9 mouse cellular contexts compared by ENCODE assay signal in the genomic region with DNA sequence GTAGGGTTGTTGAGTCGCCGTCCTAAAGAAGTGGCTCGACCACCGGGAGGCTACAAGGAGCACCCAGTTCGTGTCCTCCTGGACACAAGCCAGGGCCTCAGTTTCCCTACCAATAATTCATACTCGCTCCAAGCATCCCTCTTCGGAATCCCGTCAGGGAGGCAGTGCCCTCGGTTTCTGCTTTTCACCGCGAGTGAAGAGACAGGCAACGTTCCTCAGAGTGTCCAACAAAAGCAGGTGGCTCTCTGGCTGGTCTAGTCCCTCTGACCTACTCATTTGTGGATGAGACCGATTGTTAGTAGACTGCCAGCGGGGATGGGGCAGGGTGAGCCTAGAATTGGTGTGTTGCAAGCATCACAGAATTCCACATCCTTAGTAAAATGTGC. TPM values are rescaled to one million over a fixed set of nuclear protein-coding genes. Genes with fewer than 3 reads are reported as not detected.
DNase-seq lines count a peak whose midpoint lies in the region; ATAC-seq lines count a peak whose summit lies in the region.
"Had no signal": no experiment of that assay in that cellular context is flagged by ENCODE, and none has a peak within 500 bp of the region (broad histone marks: within the 10 kb centered on the region; RNA-seq: fewer than 3 reads in every experiment).

No protein-coding gene starts in this region.

- no peak overlapping the region for H3K27ac ChIP-seq in kidney, embryonic 16.5 days (ENCODE audit: low read length)
- no peak overlapping the region for H3K27ac ChIP-seq in embryonic facial prominence, embryonic 11.5 days (replicated peaks; ENCODE audit: low read depth, low read length)
- no peak overlapping the region for H3K27ac ChIP-seq in hindbrain, embryonic 15.5 days (replicated peaks)
- no peak overlapping the region for H3K27ac ChIP-seq in midbrain, embryonic 14.5 days (replicated peaks; ENCODE audit: low read depth, low read length)

- no peaks in the 10 kb centered on the region for H3K9me3 ChIP-seq in kidney, embryonic 16.5 days (ENCODE audit: low read length)
- no peaks in the 10 kb centered on the region for H3K9me3 ChIP-seq in embryonic facial prominence, embryonic 11.5 days (replicated peaks; ENCODE audit: control insufficient read depth, low read length)
- H3K9me3 ChIP-seq in hindbrain, embryonic 15.5 days: no peaks in the 10 kb centered on the region
- H3K9me3 ChIP-seq in midbrain, embryonic 14.5 days (ENCODE audit: control insufficient read depth, low read length): no peaks in the 10 kb centered on the region

- H3K4me3 ChIP-seq in kidney, embryonic 16.5 days (ENCODE audit: low read length): peak overlapping the region; percentile 45
- H3K4me3 ChIP-seq in embryonic facial prominence, embryonic 11.5 days (ENCODE audit: low read depth, low read length): peak overlapping the region; percentile 35
- H3K4me3 ChIP-seq in hindbrain, embryonic 15.5 days: peak overlapping the region; percentile 41
- H3K4me3 ChIP-seq in midbrain, embryonic 14.5 days (replicated peaks; ENCODE audit: low read depth, low read length): peak overlapping the region; percentile 30

- H3K9ac ChIP-seq in kidney, embryonic 16.5 days (replicated peaks; ENCODE audit: low read length): peak overlapping the region; percentile 60
- H3K9ac ChIP-seq in embryonic facial prominence, embryonic 11.5 days (replicated peaks; ENCODE audit: low read length): peak overlapping the region; percentile 32
- H3K9ac ChIP-seq in hindbrain, embryonic 15.5 days: 0 out of 2 replicates have a peak overlapping the region, but pooled peaks have one; percentile 7
- H3K9ac ChIP-seq in midbrain, embryonic 14.5 days (replicated peaks; ENCODE audit: low read length): no peak overlapping the region

- 26% methylated on average over 14 of the region's 14 CpGs for WGBS in kidney, embryonic 16.5 days
- WGBS in embryonic facial prominence, embryonic 11.5 days: 23% methylated on average over 14 of the region's 14 CpGs
- WGBS in hindbrain, embryonic 15.5 days: 35% methylated on average over 14 of the region's 14 CpGs
- WGBS in midbrain, embryonic 14.5 days: 26% methylated on average over 14 of the region's 14 CpGs

- peaks cover 9% of the 10 kb centered on the region; the same call in 1 of the 2 replicates for H3K27me3 ChIP-seq in kidney, embryonic 16.5 days (ENCODE audit: insufficient read depth, low read length)
- H3K27me3 ChIP-seq in embryonic facial prominence, embryonic 11.5 days (ENCODE audit: control insufficient read depth, insufficient read depth, low read length): no peaks in the 10 kb centered on the region
- peaks cover 5% of the 10 kb centered on the region for H3K27me3 ChIP-seq in hindbrain, embryonic 15.5 days
- H3K27me3 ChIP-seq in midbrain, embryonic 14.5 days (ENCODE audit: control insufficient read depth, insufficient read depth, low read length): 0 out of 2 replicates have a peak, but pooled peaks cover 3% of the 10 kb centered on the region

- H3K4me1 ChIP-seq in kidney, embryonic 16.5 days (ENCODE audit: insufficient read depth, low read length): no peaks in the 10 kb centered on the region
- no peaks in the 10 kb centered on the region for H3K4me1 ChIP-seq in embryonic facial prominence, embryonic 11.5 days (ENCODE audit: control insufficient read depth, insufficient read depth, low read length)
- H3K4me1 ChIP-seq in hindbrain, embryonic 15.5 days (replicated peaks): no peaks in the 10 kb centered on the region
- 0 out of 2 replicates have a peak, but pooled peaks cover 2% of the 10 kb centered on the region for H3K4me1 ChIP-seq in midbrain, embryonic 14.5 days (ENCODE audit: control insufficient read depth, insufficient read depth, low read length)

- ATAC-seq in kidney, embryonic 16.5 days (ENCODE audit: low FRiP score, low TSS enrichment): no peak
- ATAC-seq in embryonic facial prominence, embryonic 11.5 days (replicated peaks; ENCODE audit: insufficient number of reproducible peaks, low FRiP score, low TSS enrichment, low read depth): no peak
- ATAC-seq in hindbrain, embryonic 15.5 days (ENCODE audit: low FRiP score, low read depth): no peak
- no peak for ATAC-seq in midbrain, embryonic 14.5 days (ENCODE audit: low FRiP score, low TSS enrichment)

- no peak for DNase-seq in kidney, postnatal 36 days
- no peak for DNase-seq in embryonic facial prominence, embryonic 11.5 days (ENCODE audit: low spot score)
- DNase-seq in midbrain, embryonic 14.5 days: no peak
- DNase-seq in yolk sac, embryonic 10.5 days (ENCODE audit: low spot score): no peak
- DNase-seq in right cerebral cortex, postnatal 10 days (ENCODE audit: low spot score in 2 of 2): no peak
- no peak for DNase-seq in cerebellum, adult 9-10 months
- DNase-seq: cerebellum, adult 8-10 months had no signal

- peak overlapping the region; percentile 62 for H3K4me2 ChIP-seq in kidney, embryonic 16.5 days (replicated peaks; ENCODE audit: low read depth, low read length)
- peak overlapping the region; percentile 55 for H3K4me2 ChIP-seq in embryonic facial prominence, embryonic 11.5 days (ENCODE audit: low read depth, low read length)
- peak overlapping the region; percentile 68 for H3K4me2 ChIP-seq in hindbrain, embryonic 15.5 days
- H3K4me2 ChIP-seq in midbrain, embryonic 14.5 days (ENCODE audit: low read length): peak overlapping the region; percentile 58

- no peaks in the 10 kb centered on the region for H3K36me3 ChIP-seq in kidney, embryonic 16.5 days (ENCODE audit: insufficient read depth, low read length)
- H3K36me3 ChIP-seq in embryonic facial prominence, embryonic 11.5 days (replicated peaks; ENCODE audit: control insufficient read depth, insufficient read depth, low read depth, low read length): no peaks in the 10 kb centered on the region
- H3K36me3 ChIP-seq in hindbrain, embryonic 15.5 days: no peaks in the 10 kb centered on the region
- no peaks in the 10 kb centered on the region for H3K36me3 ChIP-seq in midbrain, embryonic 14.5 days (ENCODE audit: control insufficient read depth, insufficient read depth, low read length)

RNA-seq across cellular contexts. Expression of a gene that starts 0.4 kb away (rescaled TPM):
- 7.5 and 7.6 TPM in 2 replicates for polyA plus RNA-seq in kidney, embryonic 16.5 days (2015; fragmentation: Nextera tagmentation; extraction: Ambion mirVana)
- polyA plus RNA-seq in embryonic facial prominence, embryonic 11.5 days (2014; fragmentation: Nextera tagmentation; extraction: Ambion mirVana): 6.5 and 7.0 TPM in 2 replicates
- polyA plus RNA-seq in hindbrain, embryonic 15.5 days (2015; fragmentation: Nextera tagmentation; extraction: Ambion mirVana): 0.79 and 0.87 TPM in 2 replicates
- 0.39 and 0.71 TPM in 2 replicates for polyA plus RNA-seq in midbrain, embryonic 14.5 days (2014; fragmentation: Nextera tagmentation; extraction: Ambion mirVana)

RNA-seq across cellular contexts. Expression of a gene that starts 49.4 kb away (rescaled TPM):
- polyA plus RNA-seq in kidney, embryonic 16.5 days (2015; fragmentation: Nextera tagmentation; extraction: Ambion mirVana): 0.14 TPM in 1 of 2 replicates, not detected in the other
- 0.13 TPM in 1 of 2 replicates, not detected in the other for polyA plus RNA-seq in embryonic facial prominence, embryonic 11.5 days (2014; fragmentation: Nextera tagmentation; extraction: Ambion mirVana)
- 0.08 and 0.17 TPM in 2 replicates for polyA plus RNA-seq in hindbrain, embryonic 15.5 days (2015; fragmentation: Nextera tagmentation; extraction: Ambion mirVana)
- not detected in 2 replicates for polyA plus RNA-seq in midbrain, embryonic 14.5 days (2014; fragmentation: Nextera tagmentation; extraction: Ambion mirVana)
